Mouse (Mus musculus) limb, embryonic 14.5 days (tissue): ENCODE measurements around the gene Slc25a13. TPM values are rescaled to one million over a fixed set of nuclear protein-coding genes. Genes with fewer than 3 reads are reported as not detected.

Experiments
- ATAC-seq: fragments of 200-750 bp; cut with Nextera tagmentation; 2 replicates; pipeline ENCODE4 v1.8.0; 2017; ENCODE audit warnings: low read depth, moderate number of reproducible peaks, moderate TSS enrichment; ENCODE audit not compliant: low FRiP score
- DNase-seq: peaks from one replicate; pipeline ENCODE4 v3.0.0-alpha.2; 2015; ENCODE audit warnings: low spot score
- H3K27ac ChIP-seq: fragments of 300-500 bp; sonication (generic); replicated peaks from 2 replicates; pipeline ENCODE4 v1.5.1; 2014; ENCODE audit warnings: low read depth, mild to moderate bottlenecking, low read length, moderate library complexity, mixed read lengths
- H3K27me3 ChIP-seq: fragments of 300-500 bp; sonication (generic); 2 replicates; pipeline ENCODE4 v1.6.1; 2014; ENCODE audit warnings: low read length, mixed read lengths; ENCODE audit not compliant: control insufficient read depth, insufficient read depth
- H3K36me3 ChIP-seq: fragments of 300-500 bp; sonication (generic); 2 replicates; pipeline ENCODE4 v1.6.1; 2014; ENCODE audit warnings: mild to moderate bottlenecking, low read length, moderate library complexity, mixed read lengths; ENCODE audit not compliant: control insufficient read depth, insufficient read depth
- H3K4me1 ChIP-seq: fragments of 300-500 bp; sonication (generic); 2 replicates; pipeline ENCODE4 v1.6.1; 2014; ENCODE audit warnings: antibody characterized with exemption, low read length, mixed read lengths; ENCODE audit not compliant: control insufficient read depth, insufficient read depth
- H3K4me2 ChIP-seq: fragments of 300-500 bp; sonication (generic); replicated peaks from 2 replicates; pipeline ENCODE4 v1.6.1; 2014; ENCODE audit warnings: low read depth, mild to moderate bottlenecking, low read length, moderate library complexity; ENCODE audit not compliant: severe bottlenecking
- H3K4me3 ChIP-seq: fragments of 300-500 bp; sonication (generic); replicated peaks from 2 replicates; pipeline ENCODE4 v1.5.1; 2014; ENCODE audit warnings: low read length
- H3K9ac ChIP-seq: fragments of 300-500 bp; sonication (generic); 2 replicates; pipeline ENCODE4 v1.6.1; 2014; ENCODE audit warnings: mild to moderate bottlenecking, low read depth, low read length, moderate library complexity; ENCODE audit not compliant: severe bottlenecking
- H3K9me3 ChIP-seq: fragments of 300-500 bp; sonication (generic); 2 replicates; pipeline ENCODE4 v1.6.1; 2016; ENCODE audit warnings: low read length; ENCODE audit not compliant: control insufficient read depth
- POLR2A ChIP-seq: fragments of 200-500 bp; IDR thresholded peaks from 2 replicates; pipeline ENCODE4 v1.8.0; 2012; ENCODE audit warnings: inconsistent platforms, mild to moderate bottlenecking, moderate library complexity, borderline replicate concordance; ENCODE audit not compliant: insufficient read depth, insufficient read length; ENCODE audit errors: extremely low read depth
- WGBS: fragments of 180-500 bp; shearing (Covaris S2); extraction: QIAGEN DNeasy Blood & Tissue Kit; methylation state at CpG from one replicate; pipeline ENCODE4 v1.1.7; 2014; 5-methylcytosine and 5-hydroxymethylcytosine counted together
- polyA plus RNA-seq, 2 experiments: library from polyadenylated mRNA; depleted of rRNA in 1 of 2; stranded (reverse) in 1 of 2; unstranded in 1 of 2; fragments of >200 nt; fragmentation: Nextera tagmentation in 1 of 2; extraction: Ambion mirVana in 1 of 2; gene quantifications; 2 replicates each; pipeline versions ENCODE4 v1.2.1 to v1.2.3; 2012 to 2014

Gene Slc25a13
- polyA plus RNA-seq, 2 experiments = 8.2 to 19.1 TPM

- H3K9ac ChIP-seq = no peak overlapping the region
- H3K27ac ChIP-seq = no peak overlapping the region
- no peak overlapping the region for H3K4me3 ChIP-seq
- H3K4me2 ChIP-seq = no peak overlapping the region
- H3K4me1 ChIP-seq = no peaks in the 10 kb centered on the region
- TF ChIP-seq POLR2A = no peak
- peaks cover 8% of the 10 kb centered on the region; the same call in 1 of the 2 replicates for H3K36me3 ChIP-seq
- DNase-seq (no peak), ATAC-seq (no peak)
- 48% methylated on average over 3 of the region's 3 CpGs for WGBS
- H3K27me3 ChIP-seq = no peaks in the 10 kb centered on the region
- H3K9me3 ChIP-seq = no peaks in the 10 kb centered on the region
Measured at GRCm38 (mm10) chr6:6091016-6091415, 126.0 kb downstream of the Slc25a13 start.

- TF ChIP-seq POLR2A = no peak
- Histone ChIP-seq H3K4me1 (no peaks in the 10 kb centered on the region), H3K4me2 (no peak overlapping the region), H3K9me3 (no peaks in the 10 kb centered on the region), H3K36me3 (0 out of 2 replicates have a peak, but pooled peaks cover 7% of the 10 kb centered on the region), H3K27ac (no peak overlapping the region), H3K4me3 (no peak overlapping the region), H3K27me3 (no peaks in the 10 kb centered on the region), H3K9ac (no peak overlapping the region)
- DNase-seq (no peak), ATAC-seq (no peak)
- WGBS = 93% methylated on average over 4 of the region's 4 CpGs
Measured at GRCm38 (mm10) chr6:6088151-6088550, 128.8 kb downstream of the Slc25a13 start.

GRCm38 (mm10) chr6:6080484-6080883 is 136.5 kb downstream of the Slc25a13 start:
- no peak overlapping the region for H3K4me2 ChIP-seq
- H3K27ac ChIP-seq = no peak overlapping the region
- H3K9me3 ChIP-seq = no peaks in the 10 kb centered on the region
- DNase-seq (no peak), ATAC-seq (no peak)
- H3K4me3 ChIP-seq = no peak overlapping the region
- TF ChIP-seq POLR2A = no peak
- H3K4me1 ChIP-seq = no peaks in the 10 kb centered on the region
- H3K27me3 ChIP-seq = no peaks in the 10 kb centered on the region
- H3K36me3 ChIP-seq = 0 out of 2 replicates have a peak, but pooled peaks cover 3% of the 10 kb centered on the region
- no peak overlapping the region for H3K9ac ChIP-seq
- 100% methylated on average over 1 of the region's 1 CpGs for WGBS

- no peaks in the 10 kb centered on the region for H3K36me3 ChIP-seq
- TF ChIP-seq POLR2A = no peak
- WGBS = 80% methylated on average over 4 of the region's 4 CpGs
Measured at GRCm38 (mm10) chr6:6077234-6077633, 139.7 kb downstream of the Slc25a13 start.

GRCm38 (mm10) chr6:6075940-6076447 is 141.0 kb downstream of the Slc25a13 start:
- TF ChIP-seq POLR2A = no peak
- no peaks in the 10 kb centered on the region for H3K9me3 ChIP-seq
- no peaks in the 10 kb centered on the region for H3K27me3 ChIP-seq
- no peak overlapping the region for H3K27ac ChIP-seq
- H3K9ac ChIP-seq = no peak overlapping the region
- ATAC-seq (no peak), DNase-seq (no peak)
- 91% methylated on average over 7 of the region's 7 CpGs for WGBS
- no peak overlapping the region for H3K4me2 ChIP-seq
- no peak overlapping the region for H3K4me3 ChIP-seq
- H3K4me1 ChIP-seq = no peaks in the 10 kb centered on the region
- 0 out of 2 replicates have a peak, but pooled peaks cover 2% of the 10 kb centered on the region for H3K36me3 ChIP-seq

More at GRCm38 (mm10) chr6:6077234-6077633, 139.7 kb downstream of the Slc25a13 start:
- no peak overlapping the region for H3K27ac ChIP-seq
- ATAC-seq (no peak), DNase-seq (no peak)
- H3K27me3 ChIP-seq = no peaks in the 10 kb centered on the region
- H3K9ac ChIP-seq = no peak overlapping the region
- H3K4me2 ChIP-seq = no peak overlapping the region
- H3K4me1 ChIP-seq = no peaks in the 10 kb centered on the region
- H3K9me3 ChIP-seq = no peaks in the 10 kb centered on the region
- H3K4me3 ChIP-seq = no peak overlapping the region
